Mouse (Mus musculus): Measurements from ENCODE around the gene Cnp. TPM values are rescaled to one million over a fixed set of nuclear protein-coding genes. Genes with fewer than 3 reads are reported as not detected.

Cnp gene
- polyA plus RNA-seq (2015; fragmentation: Nextera tagmentation; extraction: Ambion mirVana) = 38.9 and 40.6 TPM in 2 replicates

DNA sequence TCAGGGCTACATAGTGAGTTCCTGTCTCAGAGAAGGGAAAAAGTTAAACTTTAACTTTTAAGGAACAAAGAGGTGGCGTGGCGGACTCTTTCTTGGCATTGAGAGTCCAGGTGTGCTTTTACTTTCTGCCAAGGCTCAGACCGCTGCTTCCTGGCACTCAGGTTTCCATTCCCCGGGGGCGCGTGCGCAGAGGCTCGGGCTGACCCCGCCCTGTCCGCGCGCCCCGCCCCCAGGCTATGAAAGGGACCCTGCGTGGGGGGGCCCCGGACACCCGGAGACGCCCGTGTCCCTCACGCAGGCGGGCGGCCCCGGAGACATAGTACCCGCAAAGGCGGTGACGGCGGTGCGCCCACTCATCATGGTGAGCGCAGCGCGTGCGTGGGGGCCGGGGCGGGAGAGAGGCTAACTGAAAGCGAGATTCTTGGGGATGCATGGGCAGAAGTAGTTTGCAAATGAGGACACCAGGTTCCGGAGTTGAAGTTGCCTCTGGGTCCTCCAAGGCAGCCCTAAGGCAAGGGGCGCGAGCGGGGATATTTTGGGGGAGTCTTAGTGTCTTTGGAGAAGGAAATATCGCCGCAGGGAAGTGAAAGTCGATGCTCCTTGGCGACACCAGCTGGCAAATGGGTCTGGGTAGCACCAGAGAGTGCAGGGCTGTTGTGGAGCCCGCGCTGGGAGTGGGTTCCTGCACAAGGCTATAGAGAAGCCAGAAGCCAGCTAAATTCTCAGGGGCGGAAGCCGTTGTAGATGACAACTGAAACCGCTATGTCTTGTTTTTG, at the start of gene Cnp:
TSS of gene Cnp (plus strand) at position 197 of the 776 bp plus-strand sequence.
- under 1% methylated on average over 47 of the region's 47 CpGs for WGBS
- ATAC-seq (ENCODE audit: insufficient read depth, low FRiP score) = peak; percentile 87
- H3K27me3 ChIP-seq (ENCODE audit: control insufficient read depth, insufficient read depth, low read length) = no peaks in the 10 kb centered on the region
- H3K36me3 ChIP-seq (ENCODE audit: control insufficient read depth, insufficient read depth, low read length) = 0 out of 2 replicates have a peak, but pooled peaks cover 6% of the 10 kb centered on the region
- H3K4me1 ChIP-seq (ENCODE audit: control insufficient read depth, insufficient read depth, low read length) = peaks cover 12% of the 10 kb centered on the region
- peak within 1 kb of the TSS; percentile 59 for H3K4me2 ChIP-seq (ENCODE audit: low read depth, low read length)
- peak within 1 kb of the TSS; percentile 68 for H3K27ac ChIP-seq (ENCODE audit: low read length)
- no peaks in the 10 kb centered on the region for H3K9me3 ChIP-seq (replicated peaks; ENCODE audit: control insufficient read depth, low read length)
- H3K9ac ChIP-seq (ENCODE audit: low read length) = peak within 1 kb of the TSS; percentile 83
- peak within 1 kb of the TSS; percentile 67 for H3K4me3 ChIP-seq (replicated peaks; ENCODE audit: low read length)

DNA sequence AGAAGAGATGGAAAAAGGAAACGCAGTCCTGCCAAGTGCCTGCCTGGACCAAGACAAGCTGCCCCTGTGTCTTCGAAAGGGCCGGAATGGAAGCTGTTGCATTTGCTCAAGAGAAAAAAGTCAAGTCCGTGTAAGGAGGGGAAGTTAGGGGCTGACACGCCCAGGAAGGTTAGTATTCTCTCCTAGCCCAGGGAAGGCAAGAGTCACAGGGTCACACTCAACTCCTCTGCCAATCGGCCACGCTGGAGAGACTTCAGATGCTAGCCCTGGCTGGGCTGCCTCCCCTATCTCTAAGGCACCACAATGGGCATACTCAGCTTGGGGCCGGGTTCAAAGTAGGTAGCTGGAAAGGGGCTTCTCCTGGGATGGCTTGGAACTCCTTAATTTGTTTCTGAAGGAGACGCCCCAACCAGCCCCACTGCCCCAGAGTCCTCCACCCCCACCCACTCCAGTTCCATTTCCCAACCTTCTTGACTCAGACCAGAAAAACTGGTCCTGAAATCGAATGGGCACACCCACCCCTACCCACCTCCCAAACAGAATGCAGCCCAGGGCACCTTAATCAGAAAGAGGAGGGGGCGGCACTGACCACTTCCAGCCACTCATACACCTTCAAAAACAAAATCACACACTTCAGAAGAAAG, 49.6 kb upstream of the Cnp start:
- Histone ChIP-seq H3K4me3 (replicated peaks; ENCODE audit: low read length) (peak overlapping the region; percentile 86), H3K4me1 (ENCODE audit: control insufficient read depth, insufficient read depth, low read length) (peaks cover 31% of the 10 kb centered on the region), H3K9me3 (replicated peaks; ENCODE audit: control insufficient read depth, low read length) (no peaks in the 10 kb centered on the region), H3K27me3 (ENCODE audit: control insufficient read depth, insufficient read depth, low read length) (no peaks in the 10 kb centered on the region), H3K36me3 (ENCODE audit: control insufficient read depth, insufficient read depth, low read length) (peaks cover 21% of the 10 kb centered on the region; the same call in 1 of the 2 replicates), H3K27ac (ENCODE audit: low read length) (peak overlapping the region; percentile 74), H3K9ac (ENCODE audit: low read length) (peak overlapping the region; percentile 36), H3K4me2 (ENCODE audit: low read depth, low read length) (peak overlapping the region; percentile 86)
- ATAC-seq (ENCODE audit: insufficient read depth, low FRiP score) = no peak
- 36% methylated on average over 11 of the region's 11 CpGs for WGBS

DNA sequence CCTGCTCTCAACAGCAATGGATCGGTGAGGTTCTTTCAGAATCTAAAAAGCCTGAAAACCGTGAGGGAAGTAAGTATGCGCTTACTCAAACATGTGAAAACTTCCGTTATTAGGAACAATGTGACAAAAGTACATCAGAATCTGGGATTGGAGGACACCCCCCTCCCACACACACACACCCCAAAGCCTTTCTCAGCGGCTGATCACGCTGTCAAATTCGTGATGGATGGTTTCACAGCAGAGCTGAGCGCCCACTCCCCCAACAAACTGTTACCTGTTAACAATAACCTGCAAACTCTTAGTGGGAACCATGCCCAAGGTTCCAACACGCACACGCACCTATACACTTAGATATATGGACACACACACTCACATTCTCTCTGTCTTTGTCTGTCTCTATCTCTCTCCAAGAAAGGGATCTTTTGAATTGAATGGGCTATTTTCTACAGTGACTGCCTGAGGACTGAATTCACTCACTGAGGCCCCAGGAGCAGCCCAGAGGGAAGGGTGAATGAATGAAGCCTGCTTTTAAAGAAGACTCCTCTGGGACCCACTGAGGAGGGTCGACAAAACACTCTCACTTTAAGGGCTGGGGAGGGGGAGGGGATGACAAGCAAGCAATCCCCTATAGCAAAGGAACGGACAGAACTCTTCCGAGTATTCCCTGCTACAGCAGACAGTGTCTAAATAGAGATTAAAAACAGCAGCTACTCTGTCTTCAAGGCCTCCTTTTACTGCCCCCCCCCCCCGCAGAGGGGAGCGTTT, 48.5 kb upstream of the Cnp start:
- Histone ChIP-seq H3K4me3 (replicated peaks; ENCODE audit: low read length) (peak overlapping the region; percentile 86), H3K9me3 (replicated peaks; ENCODE audit: control insufficient read depth, low read length) (no peaks in the 10 kb centered on the region), H3K4me2 (ENCODE audit: low read depth, low read length) (peak overlapping the region; percentile 86), H3K36me3 (ENCODE audit: control insufficient read depth, insufficient read depth, low read length) (peaks cover 21% of the 10 kb centered on the region; the same call in 1 of the 2 replicates), H3K9ac (ENCODE audit: low read length) (peak overlapping the region; percentile 84), H3K27ac (ENCODE audit: low read length) (peak overlapping the region; percentile 55; the same call in 1 of the 2 replicates), H3K4me1 (ENCODE audit: control insufficient read depth, insufficient read depth, low read length) (peaks cover 30% of the 10 kb centered on the region), H3K27me3 (ENCODE audit: control insufficient read depth, insufficient read depth, low read length) (no peaks in the 10 kb centered on the region)
- no peak for ATAC-seq (ENCODE audit: insufficient read depth, low FRiP score)
- WGBS = 14% methylated on average over 15 of the region's 15 CpGs

DNA sequence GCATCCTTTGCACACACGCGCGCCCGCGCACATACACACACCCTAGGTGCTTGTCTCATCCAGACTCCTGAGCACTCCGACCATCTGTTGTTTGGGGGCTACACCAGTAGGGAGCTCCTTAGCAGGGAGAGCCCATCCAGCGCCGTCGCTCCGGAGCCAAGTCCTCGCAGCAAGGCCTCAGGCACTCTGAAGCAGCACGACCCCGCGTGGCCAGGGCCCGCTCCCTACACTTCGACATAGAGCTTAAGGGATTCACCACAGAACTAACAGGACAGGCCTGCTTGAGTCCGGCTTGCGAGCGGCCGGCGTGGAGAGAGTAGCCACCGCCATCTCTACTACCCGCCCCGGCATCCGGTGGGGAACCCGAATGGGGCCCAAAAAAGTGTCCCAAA, 47.6 kb upstream of the Cnp start:
- Histone ChIP-seq H3K4me3 (replicated peaks; ENCODE audit: low read length) (peak overlapping the region; percentile 86), H3K4me1 (ENCODE audit: control insufficient read depth, insufficient read depth, low read length) (peaks cover 30% of the 10 kb centered on the region), H3K27me3 (ENCODE audit: control insufficient read depth, insufficient read depth, low read length) (no peaks in the 10 kb centered on the region), H3K4me2 (ENCODE audit: low read depth, low read length) (peak overlapping the region; percentile 86), H3K27ac (ENCODE audit: low read length) (peak overlapping the region; percentile 94), H3K9ac (ENCODE audit: low read length) (peak overlapping the region; percentile 84), H3K9me3 (replicated peaks; ENCODE audit: control insufficient read depth, low read length) (no peaks in the 10 kb centered on the region), H3K36me3 (ENCODE audit: control insufficient read depth, insufficient read depth, low read length) (peaks cover 13% of the 10 kb centered on the region; the same call in 1 of the 2 replicates)
- ATAC-seq (ENCODE audit: insufficient read depth, low FRiP score) = peak; percentile 26; the same call in 1 of the 2 replicates
- WGBS = under 1% methylated on average over 26 of the region's 26 CpGs

DNA sequence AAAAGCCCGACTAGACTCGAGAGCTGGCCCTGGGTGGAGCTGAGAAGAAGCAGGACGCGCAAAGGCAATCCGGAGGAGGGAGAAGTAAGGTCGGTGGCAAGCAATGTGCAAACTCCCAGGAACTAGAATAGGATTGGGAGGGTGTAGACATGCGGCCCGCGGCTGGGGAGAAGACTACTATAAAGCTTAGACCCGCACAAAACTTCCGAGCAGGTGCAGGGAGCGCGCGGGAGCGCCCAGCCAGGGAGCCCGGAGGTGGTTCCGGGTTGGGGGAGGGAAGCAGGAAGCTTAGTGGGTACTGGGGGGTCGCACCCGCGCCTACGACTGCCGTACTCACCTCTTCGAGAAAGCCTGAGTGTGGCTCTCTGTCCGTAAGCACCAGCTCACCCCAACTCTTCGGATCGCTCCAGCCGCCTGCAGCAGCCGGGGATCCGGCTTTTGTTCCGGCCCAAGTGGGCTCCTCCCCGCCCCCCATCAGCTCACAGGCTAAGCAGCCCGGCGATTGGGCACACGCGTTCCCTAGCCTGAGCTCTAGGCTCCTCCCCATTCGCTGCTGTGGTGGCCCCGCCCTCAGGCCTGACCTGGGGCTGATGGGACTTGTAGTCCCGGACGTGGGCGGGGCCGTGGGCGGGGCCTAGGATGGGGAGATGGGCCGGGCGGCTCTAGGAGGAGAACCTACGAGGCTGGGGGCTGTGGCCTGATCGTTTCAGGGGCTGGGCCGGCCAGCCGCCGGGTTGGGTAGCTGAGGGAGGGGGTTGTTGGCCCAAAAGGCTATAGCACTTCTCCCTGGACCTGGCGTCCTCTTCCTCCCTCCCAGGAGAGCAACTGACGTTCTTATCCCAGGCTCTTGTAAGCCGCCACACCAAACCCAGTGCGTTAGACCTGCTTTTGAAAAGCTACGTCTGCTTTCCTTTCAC, 47.0 kb upstream of the Cnp start, which contains the start of gene Acly:
TSS of gene Acly (minus strand) at position 543 of the 917 bp plus-strand sequence.
- Histone ChIP-seq H3K9me3 (replicated peaks; ENCODE audit: control insufficient read depth, low read length) (no peaks in the 10 kb centered on the region), H3K27me3 (ENCODE audit: control insufficient read depth, insufficient read depth, low read length) (no peaks in the 10 kb centered on the region), H3K4me2 (ENCODE audit: low read depth, low read length) (peak within 1 kb of the TSS; percentile 86), H3K27ac (ENCODE audit: low read length) (peak within 1 kb of the TSS; percentile 94), H3K36me3 (ENCODE audit: control insufficient read depth, insufficient read depth, low read length) (0 out of 2 replicates have a peak, but pooled peaks cover 6% of the 10 kb centered on the region), H3K4me1 (ENCODE audit: control insufficient read depth, insufficient read depth, low read length) (peaks cover 30% of the 10 kb centered on the region), H3K9ac (ENCODE audit: low read length) (peak within 1 kb of the TSS; percentile 84), H3K4me3 (replicated peaks; ENCODE audit: low read length) (peak within 1 kb of the TSS; percentile 86)
- peak; percentile 99 for ATAC-seq (ENCODE audit: insufficient read depth, low FRiP score)
- under 1% methylated on average over 54 of the region's 54 CpGs for WGBS

DNA sequence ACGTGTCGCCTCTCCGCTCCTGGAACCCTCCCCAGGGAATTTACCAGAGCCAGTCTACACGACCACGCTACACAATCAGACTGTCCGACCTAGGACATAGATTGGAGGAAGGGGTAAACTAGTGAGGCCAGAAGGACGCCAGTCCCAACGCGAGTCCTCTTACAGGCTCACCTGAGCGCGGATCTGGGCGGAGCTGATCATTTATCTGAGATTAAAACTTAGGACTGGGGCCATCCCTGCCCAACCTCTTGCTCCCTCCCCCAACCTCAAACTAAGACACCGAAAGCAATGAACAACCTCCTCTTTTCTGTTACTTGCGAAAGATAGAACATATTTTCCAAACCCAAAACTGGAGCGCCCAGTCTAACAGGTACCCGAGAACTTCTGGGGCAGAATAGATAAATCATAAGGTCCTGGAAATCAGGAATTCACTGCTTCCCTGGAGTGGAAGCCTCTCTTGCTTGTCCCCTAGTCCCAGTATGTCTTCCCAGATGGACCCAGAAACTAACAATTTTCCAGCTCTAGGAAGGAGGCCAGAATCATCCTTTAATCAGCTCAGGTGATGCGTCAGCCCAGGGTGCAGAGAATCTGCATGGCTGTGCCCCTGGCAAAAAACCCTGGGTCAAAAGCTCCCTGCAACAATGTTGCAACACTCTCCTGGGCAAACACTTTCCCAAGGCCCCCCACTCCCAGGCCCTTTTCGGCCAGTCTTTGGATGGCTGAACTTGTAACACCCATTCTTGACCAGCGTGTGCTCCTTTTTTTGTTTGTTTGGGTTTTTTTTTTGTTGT, 46.1 kb upstream of the Cnp start:
- Histone ChIP-seq H3K27me3 (ENCODE audit: control insufficient read depth, insufficient read depth, low read length) (no peaks in the 10 kb centered on the region), H3K36me3 (ENCODE audit: control insufficient read depth, insufficient read depth, low read length) (no peaks in the 10 kb centered on the region), H3K9me3 (replicated peaks; ENCODE audit: control insufficient read depth, low read length) (no peaks in the 10 kb centered on the region), H3K4me2 (ENCODE audit: low read depth, low read length) (peak overlapping the region; percentile 76), H3K9ac (ENCODE audit: low read length) (peak overlapping the region; percentile 84), H3K27ac (ENCODE audit: low read length) (peak overlapping the region; percentile 94), H3K4me1 (ENCODE audit: control insufficient read depth, insufficient read depth, low read length) (peaks cover 30% of the 10 kb centered on the region), H3K4me3 (replicated peaks; ENCODE audit: low read length) (peak overlapping the region; percentile 86)
- 21% methylated on average over 19 of the region's 19 CpGs for WGBS
- ATAC-seq (ENCODE audit: insufficient read depth, low FRiP score) = peak; percentile 7; the same call in 1 of the 2 replicates

DNA sequence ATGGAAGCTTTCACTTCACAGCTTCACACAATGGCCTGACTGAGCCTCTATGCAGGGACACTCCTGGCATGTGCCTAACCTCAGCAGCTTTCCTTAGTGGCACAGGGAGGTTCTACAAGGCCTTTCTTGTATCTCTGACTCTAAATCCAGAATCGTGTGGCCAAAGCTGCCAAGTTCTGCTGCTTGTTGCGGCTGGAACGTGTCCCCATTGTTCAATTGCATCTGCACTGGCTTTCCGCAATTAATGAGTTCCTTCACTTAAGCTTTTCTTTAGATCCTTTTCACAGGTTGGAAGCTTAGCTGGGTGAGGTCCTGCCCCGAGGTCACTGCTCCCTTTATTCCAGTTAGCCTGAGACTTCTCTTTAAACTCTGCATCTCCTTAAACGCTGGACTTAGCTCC, 40.8 kb upstream of the Cnp start:
- H3K27me3 ChIP-seq (ENCODE audit: control insufficient read depth, insufficient read depth, low read length) = no peaks in the 10 kb centered on the region
- H3K27ac ChIP-seq (ENCODE audit: low read length) = no peak overlapping the region
- H3K36me3 ChIP-seq (ENCODE audit: control insufficient read depth, insufficient read depth, low read length) = no peaks in the 10 kb centered on the region
- H3K4me2 ChIP-seq (ENCODE audit: low read depth, low read length) = no peak overlapping the region
- H3K9ac ChIP-seq (ENCODE audit: low read length) = no peak overlapping the region
- H3K4me1 ChIP-seq (ENCODE audit: control insufficient read depth, insufficient read depth, low read length) = no peaks in the 10 kb centered on the region
- 80% methylated on average over 6 of the region's 6 CpGs for WGBS
- no peaks in the 10 kb centered on the region for H3K9me3 ChIP-seq (replicated peaks; ENCODE audit: control insufficient read depth, low read length)
- H3K4me3 ChIP-seq (replicated peaks; ENCODE audit: low read length) = no peak overlapping the region
- no peak for ATAC-seq (ENCODE audit: insufficient read depth, low FRiP score)
